Mouse (Mus musculus) adrenal gland, postnatal 14 days (tissue): Measurements from ENCODE around the gene Ensa. TPM values are rescaled to one million over a fixed set of nuclear protein-coding genes. Genes with fewer than 3 reads are reported as not detected.
"Not testable (repeated sequence)": the region's sequence is repeated elsewhere in the genome, so short reads cannot be mapped to it uniquely, and the experiment has no call there.

Experiments used
- DNase-seq: peaks from one replicate; pipeline ENCODE4 v3.0.0; 2021; ENCODE audit warnings: mixed read lengths
- total RNA-seq: library from RNA; stranded (reverse); gene quantifications from 2 replicates; pipeline ENCODE4 v1.2.3, GENCODE M21; 2021

The Ensa gene
- total RNA-seq, 1 experiment from 2014 or later: 72.6 TPM

GRCm38 (mm10) chr3:95662724-95663449 lies 38.1 kb downstream of the Ensa start:
- DNase-seq: no peak

DNA sequence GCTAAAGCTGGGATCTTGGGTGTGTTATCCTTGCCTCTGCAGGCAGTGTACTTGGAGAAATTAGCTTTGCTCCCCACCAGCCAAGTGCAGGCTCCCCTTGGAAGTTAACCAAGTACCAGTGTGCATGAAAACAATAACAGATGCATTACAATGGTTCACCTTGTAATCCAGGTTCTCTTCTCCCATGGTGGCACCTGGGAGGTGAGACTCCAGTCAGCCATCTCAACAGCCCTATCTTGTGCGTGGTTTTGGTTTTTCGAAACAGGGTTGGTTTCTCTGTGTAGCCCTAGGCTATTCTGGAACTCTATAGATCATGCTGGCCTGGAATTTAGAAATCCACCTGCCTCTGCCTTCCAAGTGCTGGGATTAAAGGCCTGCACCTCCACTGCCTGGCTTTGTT lies 38.7 kb downstream of the Ensa start:
- no peak for DNase-seq

DNA sequence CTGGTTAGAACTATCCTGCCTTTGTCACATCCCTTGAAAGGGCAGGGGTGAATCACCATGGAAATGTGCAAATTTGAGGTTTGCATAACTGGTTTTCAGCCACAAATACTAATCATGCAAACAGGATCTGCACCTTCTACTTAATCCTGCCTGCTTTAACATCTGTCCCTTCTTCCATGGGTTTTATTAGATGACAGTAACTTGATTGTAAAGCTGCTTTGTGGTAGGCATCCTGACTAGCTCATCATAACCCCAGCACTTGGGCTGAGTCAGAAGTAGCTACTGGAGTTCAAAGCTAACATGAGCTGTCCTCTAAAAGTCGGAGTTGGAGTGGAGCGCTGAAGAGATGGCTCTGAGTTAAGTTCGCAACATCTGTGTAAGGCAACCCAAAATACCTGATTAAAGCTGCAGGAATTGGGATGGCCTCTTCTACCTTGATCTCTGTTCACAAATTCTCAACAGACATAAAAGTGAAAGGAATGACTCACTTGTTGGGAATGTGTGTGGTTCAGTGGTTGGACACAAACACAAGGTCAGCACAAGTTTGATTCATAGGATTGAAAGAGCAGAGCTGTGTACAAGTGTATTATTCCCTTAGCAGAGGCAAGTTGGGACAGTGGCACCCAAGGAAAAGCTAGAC lies 39.3 kb downstream of the Ensa start:
- peak; percentile 37 for DNase-seq

DNA sequence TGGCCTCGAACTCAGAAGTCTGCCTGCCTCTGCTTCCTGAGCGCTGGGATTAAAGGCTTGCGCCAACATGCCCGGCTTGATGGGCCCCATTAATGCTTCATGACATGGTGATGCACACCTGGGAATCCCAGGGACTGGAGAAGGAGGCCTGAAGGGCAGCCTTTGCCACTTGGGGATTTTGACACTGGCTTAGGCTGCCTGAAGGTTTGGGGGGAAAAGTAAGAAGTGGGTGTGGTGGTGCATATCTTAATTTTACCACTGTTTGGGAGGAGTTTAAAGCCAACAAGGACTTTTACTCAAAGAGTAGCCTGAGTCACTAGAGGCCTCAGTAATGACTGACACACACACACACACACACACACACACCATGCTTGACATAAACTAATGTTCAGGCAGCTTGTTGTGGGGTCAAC lies 40.2 kb downstream of the Ensa start:
- DNase-seq: no peak

DNA sequence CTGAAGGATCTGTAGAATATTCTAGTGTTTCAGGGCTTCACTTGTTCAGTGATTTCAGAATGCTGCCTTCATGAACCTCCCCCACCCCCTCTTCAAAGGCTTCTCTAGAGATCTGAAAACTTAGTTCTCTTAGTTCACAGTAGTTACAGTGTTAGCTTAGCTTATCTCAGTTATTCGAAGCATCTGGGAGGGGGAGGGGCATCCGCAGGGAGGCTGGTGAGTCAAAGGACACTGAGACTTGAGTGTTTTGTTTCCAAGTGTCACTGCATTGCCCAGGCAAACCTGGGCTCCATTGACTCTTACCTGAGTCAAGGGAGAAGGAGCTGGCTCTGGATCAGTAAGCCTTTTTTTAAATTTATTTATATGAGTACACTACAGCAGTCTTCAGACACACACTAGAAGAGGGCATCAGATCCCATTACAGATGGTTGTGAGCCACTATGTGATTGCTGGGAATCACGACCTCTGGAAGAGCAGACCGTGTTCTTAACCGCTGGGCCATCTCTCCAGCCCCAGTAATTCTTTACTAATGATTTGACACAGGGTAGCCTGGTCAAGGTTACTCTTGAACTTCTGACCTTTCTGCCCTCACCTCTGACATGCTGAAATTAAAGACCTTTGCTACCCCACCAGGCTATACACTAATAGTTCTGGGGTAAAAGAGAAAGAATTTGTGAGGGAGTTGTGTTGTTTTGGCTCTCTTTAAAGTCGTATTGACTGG lies 41.5 kb downstream of the Ensa start:
- DNase-seq: peak; percentile 87

- DNase-seq: no peak
These were observed 42.7 kb downstream of the Ensa start for GRCm38 (mm10) chr3:95667521-95667920.

DNA sequence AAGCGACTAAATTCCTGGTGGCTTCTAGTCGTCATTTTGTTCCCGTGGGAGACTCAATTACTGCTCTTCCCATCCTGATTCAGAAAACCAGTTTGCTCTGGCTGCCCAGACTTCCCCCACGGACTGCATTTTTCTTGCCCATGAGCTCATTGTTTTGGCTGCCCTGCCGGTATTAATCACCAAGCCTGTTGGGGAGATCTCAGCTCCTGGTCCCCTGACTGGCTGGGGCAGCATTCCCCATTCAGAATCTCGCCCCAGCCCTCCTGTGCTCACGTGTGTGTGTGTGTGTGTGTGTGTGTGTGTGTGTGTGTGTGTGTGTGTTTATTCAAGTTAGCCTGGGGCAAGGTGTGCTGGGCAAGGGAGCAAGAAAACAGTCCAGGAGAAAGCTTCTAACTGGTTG lies 43.2 kb downstream of the Ensa start:
- DNase-seq: peak; percentile 86

DNA sequence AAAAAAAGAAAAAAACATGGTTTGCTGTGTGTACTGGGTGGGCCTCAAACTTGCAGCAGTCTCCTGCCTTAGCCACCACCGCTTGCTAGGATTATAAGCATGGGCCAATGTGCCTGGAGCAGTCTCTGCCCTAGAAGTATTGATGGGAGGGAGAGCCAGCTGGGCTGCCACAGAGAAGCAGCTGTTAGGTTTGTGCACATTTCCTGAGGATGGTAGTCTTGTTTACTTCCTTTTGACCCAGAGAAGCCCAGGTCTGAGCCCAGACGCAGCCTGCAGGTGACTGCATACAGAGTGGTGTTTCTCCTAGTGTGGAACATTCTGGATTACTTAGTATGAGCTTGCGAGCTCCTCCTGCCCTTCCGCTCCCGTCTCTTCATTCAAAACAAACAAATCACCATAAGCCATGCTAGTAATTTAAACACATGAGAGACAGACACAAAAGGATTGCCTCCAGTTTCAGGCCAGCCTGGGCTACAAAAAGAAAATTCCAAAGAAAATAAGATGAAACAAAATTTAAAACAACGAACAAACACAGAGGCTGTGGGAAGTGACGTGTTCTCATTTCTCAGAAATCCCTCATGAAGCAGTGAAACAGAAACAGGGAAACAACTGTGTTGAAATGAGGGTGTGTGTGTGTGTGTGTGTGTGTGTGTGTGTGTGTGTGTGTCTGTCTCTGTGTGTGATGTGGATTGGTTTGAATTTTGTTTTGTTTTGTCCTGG lies 44.0 kb downstream of the Ensa start:
- DNase-seq: no peak

DNA sequence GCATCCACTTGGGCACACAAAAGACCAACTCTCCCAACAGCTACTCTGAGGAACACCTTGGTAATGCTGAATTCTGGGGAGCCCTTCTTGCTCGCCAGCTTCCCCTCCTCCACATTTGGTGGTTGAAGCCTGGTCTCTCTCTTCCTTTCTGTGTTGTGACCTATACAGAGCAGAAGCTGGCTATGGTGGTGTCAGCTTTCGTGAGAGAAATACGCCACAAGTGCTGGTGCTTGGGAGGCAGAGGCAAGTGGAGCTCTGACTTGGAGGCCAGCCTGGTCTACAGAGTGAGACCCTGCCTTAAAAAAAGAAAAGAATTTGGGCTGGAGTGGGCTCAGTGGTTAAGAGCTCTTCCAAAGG lies 44.5 kb downstream of the Ensa start:
- no peak for DNase-seq

- DNase-seq: not testable (repeated sequence)
These were observed 45.6 kb downstream of the Ensa start for GRCm38 (mm10) chr3:95670419-95670818.

DNA sequence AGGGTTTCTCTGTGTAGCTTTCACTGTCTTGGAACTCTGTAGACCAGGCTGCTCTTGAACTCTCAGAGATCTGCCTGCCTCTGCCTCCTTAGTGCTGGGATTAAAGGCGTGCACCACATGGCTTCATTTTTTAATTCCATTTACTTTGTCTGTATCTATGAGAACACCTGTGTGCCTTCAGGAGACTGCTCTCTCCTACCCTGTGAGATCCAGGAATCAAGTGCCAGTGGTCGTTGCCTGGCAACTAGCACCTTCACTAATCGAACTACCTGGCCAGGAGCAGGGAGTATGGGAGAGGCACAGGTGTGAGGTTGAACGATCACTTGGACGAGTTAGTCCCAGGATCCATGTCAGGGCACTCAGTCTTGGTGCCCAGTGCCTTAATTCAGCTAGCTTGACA lies 46.4 kb downstream of the Ensa start:
- DNase-seq: no peak

GRCm38 (mm10) chr3:95672461-95672860 lies 47.7 kb downstream of the Ensa start:
- DNase-seq: no peak

- no peak for DNase-seq
These were observed 48.3 kb downstream of the Ensa start for GRCm38 (mm10) chr3:95672861-95673706.

- DNase-seq: no peak
These were observed 49.0 kb downstream of the Ensa start for GRCm38 (mm10) chr3:95673707-95674211.

GRCm38 (mm10) chr3:95674236-95674635 lies 49.4 kb downstream of the Ensa start:
- DNase-seq: peak; percentile 86

DNA sequence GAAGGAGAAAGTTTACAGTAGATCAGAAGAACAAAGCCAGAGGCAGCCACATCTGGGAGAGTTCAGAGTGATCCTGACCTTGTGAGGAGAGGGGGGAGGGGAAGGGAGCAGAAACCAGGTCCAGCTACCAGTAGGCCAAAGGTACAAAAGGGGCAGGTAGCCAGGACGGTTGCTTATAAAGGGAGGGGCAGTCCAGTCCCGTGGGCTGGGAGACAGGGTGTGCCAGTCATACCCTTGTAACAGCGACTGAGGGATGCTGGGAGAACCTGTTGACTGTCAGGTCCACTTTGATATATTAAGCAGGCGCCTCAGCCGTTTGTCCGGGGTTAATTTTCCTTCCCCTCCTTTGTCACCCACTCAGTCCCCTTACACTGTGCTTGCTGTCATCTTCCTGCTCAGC lies 50.0 kb downstream of the Ensa start:
- no peak for DNase-seq

- peak; percentile 88 for DNase-seq
These were observed 50.7 kb downstream of the Ensa start for GRCm38 (mm10) chr3:95675301-95676092.

- DNase-seq: peak; percentile 92
These were observed 52.1 kb downstream of the Ensa start for GRCm38 (mm10) chr3:95676745-95677419.

DNA sequence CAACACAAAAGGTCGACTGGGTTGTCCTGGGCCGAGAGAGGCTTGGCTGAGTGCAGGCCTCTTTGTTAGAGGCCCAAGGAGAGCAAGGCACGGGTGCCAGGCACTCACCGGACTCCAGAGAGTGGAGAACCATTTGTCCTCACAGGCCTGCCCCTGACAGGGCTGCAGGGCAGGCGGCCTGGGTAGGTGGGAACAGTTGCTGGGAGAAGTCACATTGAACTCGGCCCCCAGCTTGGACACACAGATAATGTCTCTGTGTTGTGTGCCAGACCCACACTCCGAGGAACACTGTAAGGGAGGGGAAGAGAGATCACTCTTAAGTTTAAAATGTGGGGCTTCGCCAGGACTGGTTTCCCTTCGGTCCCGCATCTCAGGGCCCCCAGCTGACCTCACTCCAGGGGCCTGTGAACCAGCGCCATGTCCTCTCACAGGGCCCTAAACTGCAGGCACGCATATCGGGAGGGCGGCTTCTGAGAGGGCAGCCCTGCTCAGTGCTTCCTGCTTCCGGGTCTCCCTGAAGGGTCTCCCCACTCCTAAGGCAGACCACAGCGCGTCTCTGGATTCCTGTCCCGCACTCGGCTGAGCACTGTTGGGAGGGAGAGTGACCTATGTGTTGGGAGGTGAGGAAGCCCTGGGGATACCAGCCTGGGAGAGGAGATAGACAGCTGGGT lies 52.8 kb downstream of the Ensa start:
- no peak for DNase-seq

- DNase-seq: no peak
These were observed 54.8 kb downstream of the Ensa start for GRCm38 (mm10) chr3:95679551-95679950.
